Comparison of ENCODE assay signal across 8 mouse cellular contexts in the genomic region with DNA sequence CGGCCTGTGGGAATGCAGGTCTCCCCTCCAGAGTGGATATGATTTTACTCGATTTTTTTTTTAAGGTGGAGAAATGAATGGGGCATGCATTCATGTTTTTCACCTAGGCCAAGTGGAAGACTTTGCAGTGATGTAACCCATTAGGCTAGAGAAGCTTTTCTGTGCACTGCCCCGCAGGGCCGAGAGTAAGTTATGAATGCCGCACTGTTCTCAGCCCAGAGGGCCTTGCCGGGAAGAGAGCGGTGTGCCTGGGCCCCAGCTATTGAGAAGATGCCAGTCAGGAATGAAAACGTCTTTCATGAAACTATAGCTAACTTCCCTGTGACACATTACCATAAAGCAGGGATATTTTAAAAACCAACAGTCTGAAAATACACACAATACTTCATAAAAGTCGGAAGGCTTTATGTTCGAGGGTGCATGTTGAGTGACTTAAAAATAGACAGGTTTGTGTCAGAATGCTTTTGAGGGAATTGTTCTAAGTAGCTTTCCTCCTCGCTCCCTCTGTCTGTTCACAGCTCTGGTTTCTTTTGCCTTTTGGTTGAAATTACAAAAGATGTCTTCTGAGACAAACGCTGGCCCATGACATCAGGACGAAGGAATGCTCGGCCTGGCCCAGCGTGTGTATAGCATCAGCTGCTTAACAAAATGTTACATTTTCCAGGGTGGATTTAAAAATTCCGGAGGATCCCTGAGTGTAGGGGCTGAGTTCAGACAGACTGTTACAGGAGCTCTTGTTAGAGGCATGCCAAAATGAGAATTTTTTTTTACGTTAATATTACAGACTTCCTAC. TPM values are rescaled to one million over a fixed set of nuclear protein-coding genes. Genes with fewer than 3 reads are reported as not detected.
DNase-seq lines count a peak whose midpoint lies in the region; ATAC-seq lines count a peak whose summit lies in the region.

No protein-coding gene starts in this region.

- peak overlapping the region; percentile 17; the same call in 1 of the 2 replicates for H3K4me2 ChIP-seq in midbrain, embryonic 15.5 days
- no peak overlapping the region for H3K4me2 ChIP-seq in liver, embryonic 12.5 days

- H3K9me3 ChIP-seq in heart, embryonic 10.5 days: no peaks in the 10 kb centered on the region
- H3K9me3 ChIP-seq in hindbrain, embryonic 10.5 days: no peaks in the 10 kb centered on the region; the same call in 1 of the 2 replicates
- no peaks in the 10 kb centered on the region for H3K9me3 ChIP-seq in midbrain, embryonic 15.5 days
- H3K9me3 ChIP-seq in liver, embryonic 12.5 days (replicated peaks): no peaks in the 10 kb centered on the region

- DNase-seq in heart, embryonic 10.5 days (ENCODE audit: low spot score): peak; percentile 75
- no peak for DNase-seq in heart, adult 8-10 months (ENCODE audit: low spot score)
- DNase-seq in embryo, embryonic 10 days (ENCODE audit: low spot score): peak; percentile 64
- DNase-seq in hindbrain, embryonic 10.5 days (ENCODE audit: low spot score): peak; percentile 69
- DNase-seq in urinary bladder, adult 18-20 months (ENCODE audit: low spot score in 2 of 2): no peak

- H3K27ac ChIP-seq in heart, embryonic 10.5 days: peak overlapping the region; percentile 11; the same call in 1 of the 2 replicates
- H3K27ac ChIP-seq in hindbrain, embryonic 10.5 days: peak overlapping the region; percentile 83
- peak overlapping the region; percentile 69 for H3K27ac ChIP-seq in midbrain, embryonic 15.5 days
- no peak overlapping the region for H3K27ac ChIP-seq in liver, embryonic 12.5 days

- 62% methylated on average over 17 of the region's 17 CpGs for WGBS in heart, embryonic 10.5 days
- 27% methylated on average over 17 of the region's 17 CpGs for WGBS in hindbrain, embryonic 10.5 days
- 13% methylated on average over 17 of the region's 17 CpGs for WGBS in midbrain, embryonic 15.5 days
- WGBS in liver, embryonic 12.5 days (ENCODE audit: insufficient replicate concordance): 75% methylated on average over 17 of the region's 17 CpGs

- H3K9ac ChIP-seq in midbrain, embryonic 15.5 days: no peak overlapping the region
- no peak overlapping the region for H3K9ac ChIP-seq in liver, embryonic 12.5 days

- H3K27me3 ChIP-seq in heart, embryonic 10.5 days (ENCODE audit: insufficient read depth, poor library complexity, severe bottlenecking): no peaks in the 10 kb centered on the region
- H3K27me3 ChIP-seq in hindbrain, embryonic 10.5 days (ENCODE audit: insufficient read depth, poor library complexity, severe bottlenecking): no peaks in the 10 kb centered on the region
- H3K27me3 ChIP-seq in midbrain, embryonic 15.5 days (replicated peaks): no peaks in the 10 kb centered on the region
- H3K27me3 ChIP-seq in liver, embryonic 12.5 days (replicated peaks): no peaks in the 10 kb centered on the region

- no peaks in the 10 kb centered on the region for H3K36me3 ChIP-seq in heart, embryonic 10.5 days
- H3K36me3 ChIP-seq in hindbrain, embryonic 10.5 days: peaks cover 6% of the 10 kb centered on the region; the same call in 1 of the 2 replicates
- H3K36me3 ChIP-seq in midbrain, embryonic 15.5 days (replicated peaks): no peaks in the 10 kb centered on the region
- H3K36me3 ChIP-seq in liver, embryonic 12.5 days: no peaks in the 10 kb centered on the region

- ATAC-seq in midbrain, embryonic 15.5 days (replicated peaks): peak; percentile 88
- no peak for ATAC-seq in liver, embryonic 12.5 days
- no peak for ATAC-seq in monocyte, adult 5-6 weeks (replicated peaks; ENCODE audit: insufficient number of reproducible peaks, low FRiP score, low TSS enrichment, poor library complexity, severe bottlenecking)

- H3K4me3 ChIP-seq in heart, embryonic 10.5 days: no peak overlapping the region
- peak overlapping the region; percentile 29 for H3K4me3 ChIP-seq in hindbrain, embryonic 10.5 days
- no peak overlapping the region for H3K4me3 ChIP-seq in midbrain, embryonic 15.5 days
- no peak overlapping the region for H3K4me3 ChIP-seq in liver, embryonic 12.5 days

- peaks cover 5% of the 10 kb centered on the region for H3K4me1 ChIP-seq in heart, embryonic 10.5 days
- H3K4me1 ChIP-seq in hindbrain, embryonic 10.5 days (replicated peaks): peaks cover 48% of the 10 kb centered on the region
- H3K4me1 ChIP-seq in midbrain, embryonic 15.5 days: peaks cover 16% of the 10 kb centered on the region
- no peaks in the 10 kb centered on the region; the same call in 1 of the 2 replicates for H3K4me1 ChIP-seq in liver, embryonic 12.5 days

RNA-seq across cellular contexts. Expression of a gene that starts 44.2 kb away (rescaled TPM):
- 0.54 and 1.8 TPM in 2 replicates for polyA plus RNA-seq in heart, embryonic 10.5 days (2016; fragmentation: Nextera tagmentation; extraction: Ambion mirVana)
- under 1 TPM; 0.05 to 0.20 (median 0.17) TPM for total RNA-seq in heart, adult 8-10 months (2022)
- polyA plus RNA-seq in hindbrain, embryonic 10.5 days (2016; fragmentation: Nextera tagmentation; extraction: Ambion mirVana): 6.6 and 12.2 TPM in 2 replicates
- polyA plus RNA-seq in midbrain, embryonic 15.5 days (2015; fragmentation: Nextera tagmentation; extraction: Ambion mirVana): 28.3 and 31.3 TPM in 2 replicates
- polyA plus RNA-seq in liver, embryonic 12.5 days (2016; fragmentation: Nextera tagmentation; extraction: Ambion mirVana): 0.47 and 0.70 TPM in 2 replicates
- not detected in 3 replicates for total RNA-seq in monocyte, adult 5-6 weeks (2017)

Comparison
In these comparisons a context has a peak if more than half of its experiments do, and no peak if none do; other contexts are left out.
1. DNase-seq: peak in heart, embryonic 10.5 days (single experiment), embryo, embryonic 10 days (single experiment) and hindbrain, embryonic 10.5 days (single experiment); none in heart, adult 8-10 months (single experiment) and urinary bladder, adult 18-20 months (0 of 2).